In genomic region chr3:14861787-14862186, GRCm38 (mm10) we compare ENCODE assay signal across 15 mouse cellular contexts. TPM values are rescaled to one million over a fixed set of nuclear protein-coding genes. Genes with fewer than 3 reads are reported as not detected.
DNase-seq lines count a peak whose midpoint lies in the region; ATAC-seq and TF ChIP-seq lines count a peak whose summit lies in the region.
"Had no signal": no experiment of that assay in that cellular context is flagged by ENCODE, and none has a peak within 500 bp of the region (broad histone marks: within the 10 kb centered on the region; RNA-seq: fewer than 3 reads in every experiment).

No protein-coding gene starts in this region.

- 0 out of 2 replicates have a peak, but pooled peaks cover 2% of the 10 kb centered on the region for H3K4me1 ChIP-seq in hindbrain, embryonic 11.5 days (replicated peaks; ENCODE audit: control insufficient read depth, insufficient read depth, low read length)
- peaks cover 6% of the 10 kb centered on the region; the same call in 1 of the 2 replicates for H3K4me1 ChIP-seq in midbrain, embryonic 14.5 days (ENCODE audit: control insufficient read depth, insufficient read depth, low read length)

- no peak for TF ChIP-seq CTCF in Patski (IDR thresholded peaks at IDR 0.05)

- in situ Hi-C loops in Patski (cut with MboI; ENCODE audit: low pct_unique_long_range_greater_than_20kb), result loop anchor here (5.0 to 25.0 kb wide), 3 partner anchors 184 to 1176 kb away; no protein-coding TSS in a partner anchor

- 24% methylated on average over 4 of the region's 4 CpGs for WGBS in hindbrain, embryonic 11.5 days
- WGBS in midbrain, embryonic 14.5 days, result 4% methylated on average over 4 of the region's 4 CpGs

- no peak overlapping the region for H3K4me3 ChIP-seq in hindbrain, embryonic 11.5 days (ENCODE audit: low read depth, low read length)
- peak overlapping the region; percentile 42; the same call in 1 of the 2 replicates for H3K4me3 ChIP-seq in midbrain, embryonic 14.5 days (replicated peaks; ENCODE audit: low read depth, low read length)

- H3K27ac ChIP-seq in hindbrain, embryonic 11.5 days (ENCODE audit: low read depth, low read length), result no peak overlapping the region
- no peak overlapping the region for H3K27ac ChIP-seq in midbrain, embryonic 14.5 days (replicated peaks; ENCODE audit: low read depth, low read length)
- H3K27ac ChIP-seq: layer of hippocampus, adult 2 months; liver, embryonic 14.5 days had no signal

- no peaks in the 10 kb centered on the region for H3K9me3 ChIP-seq in hindbrain, embryonic 11.5 days (ENCODE audit: control insufficient read depth, low read length)
- H3K9me3 ChIP-seq in midbrain, embryonic 14.5 days (ENCODE audit: control insufficient read depth, low read length), result no peaks in the 10 kb centered on the region

- peak; percentile 27 for DNase-seq in embryo, embryonic 10.5 days (ENCODE audit: low spot score)
- no peak for DNase-seq in embryo, embryonic 11 days
- peak; percentile 33 for DNase-seq in Patski (ENCODE audit: low read depth, low spot score)
- DNase-seq in hindbrain, embryonic 11.5 days (ENCODE audit: low spot score), result peak; percentile 10
- peak; percentile 19 for DNase-seq in midbrain, embryonic 14.5 days
- DNase-seq in lung, postnatal 14 days, result no peak
- DNase-seq: adrenal gland, postnatal 25 days; cerebellum, adult 11-12 months; heart, postnatal 14 days; kidney, adult 2 months; lung, postnatal 4 days had no signal

- H3K36me3 ChIP-seq in hindbrain, embryonic 11.5 days (ENCODE audit: control insufficient read depth, insufficient read depth, low read length), result no peaks in the 10 kb centered on the region
- no peaks in the 10 kb centered on the region for H3K36me3 ChIP-seq in midbrain, embryonic 14.5 days (ENCODE audit: control insufficient read depth, insufficient read depth, low read length)

- CTCF ChIA-PET in Patski (lab: Charles Lee), result interaction anchor here (1.2 to 1.4 kb wide), 2 partner anchors 12 to 403 kb away, joined by 4 to 5 read pairs; no protein-coding TSS in a partner anchor

- POLR2A ChIA-PET in Patski (lab: Charles Lee), result interaction anchor here (0.7 kb wide), 1 partner anchor 88 kb away, joined by 8 read pairs; no protein-coding TSS in a partner anchor

- peak; percentile 83 for ATAC-seq in Patski
- ATAC-seq in hindbrain, embryonic 11.5 days (ENCODE audit: low FRiP score), result no peak
- no peak for ATAC-seq in midbrain, embryonic 14.5 days (ENCODE audit: low FRiP score, low TSS enrichment)
- no peak for ATAC-seq in megakaryocyte progenitor cell, adult 5-6 weeks (replicated peaks; ENCODE audit: poor library complexity)
- ATAC-seq in erythroid progenitor cell, adult 5-6 weeks (replicated peaks; ENCODE audit: low FRiP score, poor library complexity, severe bottlenecking), result no peak

- peaks cover 13% of the 10 kb centered on the region for H3K27me3 ChIP-seq in Patski
- H3K27me3 ChIP-seq in hindbrain, embryonic 11.5 days (ENCODE audit: control insufficient read depth, insufficient read depth, low read length), result no peaks in the 10 kb centered on the region
- H3K27me3 ChIP-seq in midbrain, embryonic 14.5 days (ENCODE audit: control insufficient read depth, insufficient read depth, low read length), result no peaks in the 10 kb centered on the region

- no peak overlapping the region for H3K4me2 ChIP-seq in hindbrain, embryonic 11.5 days (replicated peaks; ENCODE audit: low read depth, low read length)
- H3K4me2 ChIP-seq in midbrain, embryonic 14.5 days (ENCODE audit: low read length), result peak overlapping the region; percentile 85

- no peak overlapping the region for H3K9ac ChIP-seq in hindbrain, embryonic 11.5 days (ENCODE audit: low read depth, low read length)
- no peak overlapping the region for H3K9ac ChIP-seq in midbrain, embryonic 14.5 days (replicated peaks; ENCODE audit: low read length)
- H3K9ac ChIP-seq: liver, embryonic 14.5 days had no signal

RNA-seq across cellular contexts. Expression of gene Car3, which starts 1.5 kb away (rescaled TPM):
- 0.08 TPM for polyA plus RNA-seq in Patski (2021)
- 5.1 and 5.2 TPM in 2 replicates for polyA plus RNA-seq in hindbrain, embryonic 11.5 days (2014; fragmentation: Nextera tagmentation; extraction: Ambion mirVana)
- 1.2 and 1.8 TPM in 2 replicates for polyA plus RNA-seq in midbrain, embryonic 14.5 days (2014; fragmentation: Nextera tagmentation; extraction: Ambion mirVana)
- total RNA-seq in megakaryocyte progenitor cell, adult 5-6 weeks (2015), result 9.5 and 10.6 TPM in 2 replicates
- 5.4 and 8.1 TPM in 2 replicates for total RNA-seq in megakaryocyte progenitor cell, adult 5-6 weeks (2017)
- total RNA-seq in erythroid progenitor cell, adult 5-6 weeks (2015; ENCODE audit: low replicate concordance), result 0.72 and 3.8 TPM in 2 replicates
- total RNA-seq in erythroid progenitor cell, adult 5-6 weeks (2017; ENCODE audit: low replicate concordance), result not detected in 2 replicates

RNA-seq across cellular contexts. Expression of gene Car2, which starts 24.3 kb away (rescaled TPM):
- 158 TPM for polyA plus RNA-seq in Patski (2021)
- 105 and 108 TPM in 2 replicates for polyA plus RNA-seq in hindbrain, embryonic 11.5 days (2014; fragmentation: Nextera tagmentation; extraction: Ambion mirVana)
- polyA plus RNA-seq in midbrain, embryonic 14.5 days (2014; fragmentation: Nextera tagmentation; extraction: Ambion mirVana), result 10.4 and 18.8 TPM in 2 replicates
- total RNA-seq in megakaryocyte progenitor cell, adult 5-6 weeks (2015), result 155 and 274 TPM in 2 replicates
- 143 and 234 TPM in 2 replicates for total RNA-seq in megakaryocyte progenitor cell, adult 5-6 weeks (2017)
- total RNA-seq in erythroid progenitor cell, adult 5-6 weeks (2015; ENCODE audit: low replicate concordance), result 2,420 and 2,713 TPM in 2 replicates
- 2,109 and 2,592 TPM in 2 replicates for total RNA-seq in erythroid progenitor cell, adult 5-6 weeks (2017; ENCODE audit: low replicate concordance)

RNA-seq across cellular contexts. Expression of gene Car1, which starts 53.6 kb away (rescaled TPM):
- polyA plus RNA-seq in Patski (2021), result not detected
- 0.21 TPM in 1 of 2 replicates, not detected in the other for polyA plus RNA-seq in hindbrain, embryonic 11.5 days (2014; fragmentation: Nextera tagmentation; extraction: Ambion mirVana)
- polyA plus RNA-seq in midbrain, embryonic 14.5 days (2014; fragmentation: Nextera tagmentation; extraction: Ambion mirVana), result not detected in 2 replicates
- 584 and 1,246 TPM in 2 replicates for total RNA-seq in megakaryocyte progenitor cell, adult 5-6 weeks (2015)
- 179 and 313 TPM in 2 replicates for total RNA-seq in megakaryocyte progenitor cell, adult 5-6 weeks (2017)
- total RNA-seq in erythroid progenitor cell, adult 5-6 weeks (2015; ENCODE audit: low replicate concordance), result 824 and 870 TPM in 2 replicates
- total RNA-seq in erythroid progenitor cell, adult 5-6 weeks (2017; ENCODE audit: low replicate concordance), result 216 and 245 TPM in 2 replicates
- total RNA-seq: adrenal gland, postnatal 25 days; heart, postnatal 14 days; layer of hippocampus, adult 2 months had no signal

Comparison
In these comparisons a context has a peak if more than half of its experiments do, and no peak if none do; other contexts are left out.
1. DNase-seq: peak in embryo, embryonic 10.5 days (single experiment), Patski (single experiment), hindbrain, embryonic 11.5 days (single experiment) and midbrain, embryonic 14.5 days (single experiment); none in embryo, embryonic 11 days (single experiment) and lung, postnatal 14 days (single experiment).